Mouse (Mus musculus) heart, postnatal 0 days (tissue): Measurements from ENCODE around the gene Ldah. TPM values are rescaled to one million over a fixed set of nuclear protein-coding genes. Genes with fewer than 3 reads are reported as not detected.
A peak's percentile ranks its signal among the peaks of the same experiment; 100 is the strongest.

Experiments
- ATAC-seq: fragments of 200-750 bp; cut with Nextera tagmentation; 2 replicates; pipeline ENCODE4 v1.8.0; 2017; ENCODE audit warnings: low read depth, moderate number of reproducible peaks, moderate library complexity; ENCODE audit not compliant: insufficient read depth
- DNase-seq: peaks from one replicate; pipeline ENCODE4 v3.0.0-alpha.2; 2016; ENCODE audit warnings: low spot score
- H3K27ac ChIP-seq: fragments of 300-500 bp; sonication (generic); 2 replicates; pipeline ENCODE4 v1.5.1; 2014; ENCODE audit warnings: low read depth, mild to moderate bottlenecking
- H3K27me3 ChIP-seq: fragments of 300-500 bp; sonication (generic); 2 replicates; pipeline ENCODE4 v1.6.1; 2014; ENCODE audit warnings: low read length, mixed read lengths; ENCODE audit not compliant: control insufficient read depth, insufficient read depth
- H3K36me3 ChIP-seq: fragments of 300-500 bp; sonication (generic); replicated peaks from 2 replicates; pipeline ENCODE4 v1.6.1; 2014; ENCODE audit warnings: low read length, mixed read lengths; ENCODE audit not compliant: control insufficient read depth, insufficient read depth
- H3K4me1 ChIP-seq: fragments of 300-500 bp; sonication (generic); 2 replicates; pipeline ENCODE4 v1.6.1; 2014; ENCODE audit warnings: antibody characterized with exemption; ENCODE audit not compliant: control insufficient read depth, insufficient read depth
- H3K4me2 ChIP-seq: fragments of 300-500 bp; sonication (generic); 2 replicates; pipeline ENCODE4 v1.6.1; 2014; ENCODE audit warnings: low read depth, mild to moderate bottlenecking, low read length, moderate library complexity
- H3K4me3 ChIP-seq: fragments of 300-500 bp; sonication (generic); 2 replicates; pipeline ENCODE4 v1.5.1; 2014; ENCODE audit warnings: low read depth, low read length
- H3K9ac ChIP-seq: fragments of 300-500 bp; sonication (generic); replicated peaks from 2 replicates; pipeline ENCODE4 v1.6.1; 2014; ENCODE audit warnings: low read depth, low read length, mixed read lengths
- H3K9me3 ChIP-seq: fragments of 300-500 bp; sonication (generic); replicated peaks from 2 replicates; pipeline ENCODE4 v1.6.1; 2016; ENCODE audit warnings: low read length; ENCODE audit not compliant: control insufficient read depth
- CTCF ChIP-seq: IDR thresholded peaks from 2 replicates; pipeline ENCODE4 v1.5.1; 2016; ENCODE audit warnings: antibody characterized with exemption, control low read depth, low read depth
- EP300 ChIP-seq: IDR thresholded peaks from 2 replicates; pipeline ENCODE4 v1.6.1; 2016; ENCODE audit warnings: antibody characterized with exemption, low read depth
- WGBS: fragments of 180-500 bp; shearing (Covaris S2); extraction: QIAGEN DNeasy Blood & Tissue Kit; methylation state at CpG from one replicate; pipeline ENCODE4 v1.1.7; 2014; 5-methylcytosine and 5-hydroxymethylcytosine counted together
- polyA plus RNA-seq: library from polyadenylated mRNA; unstranded; fragments of >200 nt; fragmentation: Nextera tagmentation; extraction: Ambion mirVana; gene quantifications from 2 replicates; pipeline ENCODE4 v1.2.1, GENCODE M21; 2015
- total RNA-seq: library from RNA; depleted of rRNA; stranded (reverse); fragments of >200 nt; gene quantifications from 2 replicates; pipeline ENCODE4 v1.2.3, GENCODE M21; 2014; ENCODE audit warnings: low replicate concordance

Ldah gene
- total and polyA plus RNA-seq, 2 experiments from 2014 or later, result 17.0 to 45.0 TPM

- Histone ChIP-seq H3K4me1 (no peaks in the 10 kb centered on the region), H3K27me3 (no peaks in the 10 kb centered on the region), H3K4me3 (no peak overlapping the region), H3K9me3 (no peaks in the 10 kb centered on the region), H3K36me3 (peaks cover 45% of the 10 kb centered on the region), H3K9ac (no peak overlapping the region), H3K27ac (no peak overlapping the region), H3K4me2 (no peak overlapping the region)
- DNase-seq (peak; percentile 43), ATAC-seq (peak; percentile 66)
- TF ChIP-seq EP300, result no peak
- peak; percentile 92 for TF ChIP-seq CTCF
- 38% methylated on average over 5 of the region's 5 CpGs for WGBS
Observed at GRCm38 (mm10) chr12:8320084-8320713, 112.3 kb downstream of the Ldah start.

GRCm38 (mm10) chr12:8321506-8321905 lies 113.6 kb downstream of the Ldah start:
- Histone ChIP-seq H3K9me3 (no peaks in the 10 kb centered on the region), H3K4me3 (no peak overlapping the region), H3K36me3 (peaks cover 47% of the 10 kb centered on the region), H3K27ac (no peak overlapping the region), H3K9ac (no peak overlapping the region), H3K4me2 (no peak overlapping the region), H3K4me1 (no peaks in the 10 kb centered on the region), H3K27me3 (no peaks in the 10 kb centered on the region)
- 84% methylated on average over 10 of the region's 10 CpGs for WGBS
- ATAC-seq (no peak), DNase-seq (no peak)
- TF ChIP-seq EP300 (no peak), CTCF (no peak)

GRCm38 (mm10) chr12:8324086-8324485 lies 116.2 kb downstream of the Ldah start:
- TF ChIP-seq CTCF (no peak), EP300 (no peak)

GRCm38 (mm10) chr12:8325245-8325942 lies 117.5 kb downstream of the Ldah start:
- Histone ChIP-seq H3K36me3 (peaks cover 41% of the 10 kb centered on the region), H3K27me3 (no peaks in the 10 kb centered on the region), H3K27ac (no peak overlapping the region), H3K9ac (no peak overlapping the region), H3K4me2 (no peak overlapping the region), H3K4me3 (no peak overlapping the region), H3K4me1 (no peaks in the 10 kb centered on the region; the same call in 1 of the 2 replicates), H3K9me3 (no peaks in the 10 kb centered on the region)
- TF ChIP-seq EP300 (no peak), CTCF (no peak)
- ATAC-seq (no peak), DNase-seq (no peak)
- 90% methylated on average over 13 of the region's 13 CpGs for WGBS

More at GRCm38 (mm10) chr12:8324086-8324485, 116.2 kb downstream of the Ldah start:
- ATAC-seq (no peak), DNase-seq (no peak)
- Histone ChIP-seq H3K4me3 (no peak overlapping the region), H3K9ac (no peak overlapping the region), H3K27me3 (no peaks in the 10 kb centered on the region), H3K4me2 (no peak overlapping the region), H3K36me3 (peaks cover 42% of the 10 kb centered on the region), H3K4me1 (no peaks in the 10 kb centered on the region; the same call in 1 of the 2 replicates), H3K9me3 (no peaks in the 10 kb centered on the region), H3K27ac (no peak overlapping the region)
- 87% methylated on average over 10 of the region's 10 CpGs for WGBS

GRCm38 (mm10) chr12:8325943-8326522 lies 118.1 kb downstream of the Ldah start:
- Histone ChIP-seq H3K9me3 (no peaks in the 10 kb centered on the region), H3K9ac (no peak overlapping the region), H3K4me1 (peaks cover 1% of the 10 kb centered on the region; the same call in 1 of the 2 replicates), H3K36me3 (peaks cover 42% of the 10 kb centered on the region), H3K4me3 (no peak overlapping the region), H3K27me3 (no peaks in the 10 kb centered on the region), H3K4me2 (no peak overlapping the region), H3K27ac (no peak overlapping the region)
- 90% methylated on average over 17 of the region's 17 CpGs for whole genome bisulfite sequencing
- TF ChIP-seq EP300 (no peak), CTCF (no peak)
- no peak for ATAC-seq
- DNase-seq, result no peak
